ENCODE assay signal across 20 mouse cellular contexts in the genomic region with DNA sequence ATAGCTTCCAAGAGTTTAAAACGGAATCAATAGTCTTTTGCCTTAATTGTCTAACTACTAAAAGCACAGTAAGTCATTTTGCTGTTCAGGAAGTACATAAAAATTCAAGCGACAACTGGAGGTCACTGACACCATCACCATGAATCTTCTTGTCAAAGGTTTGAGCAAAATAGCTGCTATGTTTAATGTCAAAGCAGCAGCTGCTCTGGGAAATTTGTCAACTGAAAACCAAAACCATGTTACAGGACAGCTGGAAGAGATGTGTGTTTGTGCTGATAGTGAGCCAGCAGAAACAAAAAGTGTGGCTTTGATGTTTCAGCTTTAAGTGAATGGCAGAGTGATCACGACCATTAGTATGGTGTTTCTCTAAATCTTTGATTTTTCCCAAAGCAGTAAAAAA.
DNase-seq lines count a peak whose midpoint lies in the region; ATAC-seq and TF ChIP-seq lines count a peak whose summit lies in the region.
"Had no signal": no experiment of that assay in that cellular context is flagged by ENCODE, and none has a peak within 500 bp of the region (broad histone marks: within the 10 kb centered on the region; RNA-seq: fewer than 3 reads in every experiment).

No protein-coding gene starts in this region.

- no peak for ATAC-seq in kidney, postnatal 0 days (replicated peaks; ENCODE audit: low FRiP score, low read depth)
- ATAC-seq: forebrain, embryonic 16.5 days; hindbrain, postnatal 0 days; Patski had no signal

- 19% methylated on average over 3 of the region's 3 CpGs for WGBS in kidney, postnatal 0 days

- no peak for TF ChIP-seq POLR2A in brain, embryonic 14.5 days (IDR thresholded peaks at IDR 0.05; ENCODE audit: borderline replicate concordance, extremely low read depth, insufficient read depth, insufficient read length, poor library complexity, severe bottlenecking)

- peak; percentile 3 for DNase-seq in kidney, adult 9 months
- DNase-seq in kidney, adult 8-10 months, result no peak
- peak; percentile 12 for DNase-seq in brain, embryonic 14.5 days (ENCODE audit: low read depth)
- DNase-seq in kidney, postnatal 0 days (ENCODE audit: low spot score), result peak; percentile 75
- DNase-seq in skeletal muscle tissue, adult 2 months (ENCODE audit: low read depth, low spot score), result peak; percentile 0
- no peak for DNase-seq in ovary, postnatal 10 days (ENCODE audit: low spot score)
- DNase-seq in left cerebral cortex, adult 11 months (ENCODE audit: low spot score), result no peak
- DNase-seq: cerebellum, adult 11 months; cerebellum, postnatal 14 days; gastrocnemius, adult 2 months; heart, adult 11 months; lung, postnatal 14 days; thymus, postnatal 14 days had no signal

- no peaks in the 10 kb centered on the region for H3K9me3 ChIP-seq in kidney, postnatal 0 days (replicated peaks; ENCODE audit: low read length)
- H3K9me3 ChIP-seq: embryonic facial prominence, embryonic 12.5 days; heart, embryonic 15.5 days; limb, embryonic 12.5 days had no signal

- H3K4me3 ChIP-seq in kidney, postnatal 0 days (replicated peaks; ENCODE audit: low read depth, low read length), result no peak overlapping the region
- H3K4me3 ChIP-seq: embryonic facial prominence, embryonic 12.5 days; gastrocnemius, adult 2 months; heart, embryonic 15.5 days; limb, embryonic 12.5 days had no signal

- no peaks in the 10 kb centered on the region for H3K36me3 ChIP-seq in kidney, postnatal 0 days (ENCODE audit: insufficient read depth, low read length)
- H3K36me3 ChIP-seq: embryonic facial prominence, embryonic 12.5 days; heart, embryonic 15.5 days; limb, embryonic 12.5 days had no signal

- no peaks in the 10 kb centered on the region for H3K4me1 ChIP-seq in kidney, postnatal 0 days (replicated peaks; ENCODE audit: insufficient read depth, low read length)
- H3K4me1 ChIP-seq: embryonic facial prominence, embryonic 12.5 days; heart, embryonic 15.5 days; limb, embryonic 12.5 days had no signal

- no peaks in the 10 kb centered on the region for H3K27me3 ChIP-seq in kidney, postnatal 0 days (ENCODE audit: insufficient read depth, low read length)
- H3K27me3 ChIP-seq: embryonic facial prominence, embryonic 12.5 days; heart, embryonic 15.5 days; limb, embryonic 12.5 days had no signal

- no peak overlapping the region for H3K4me2 ChIP-seq in kidney, postnatal 0 days (ENCODE audit: low read length)
- H3K4me2 ChIP-seq: embryonic facial prominence, embryonic 12.5 days; heart, embryonic 15.5 days; limb, embryonic 12.5 days had no signal

- no peak overlapping the region for H3K9ac ChIP-seq in kidney, postnatal 0 days (ENCODE audit: low read depth, low read length)
- H3K9ac ChIP-seq: embryonic facial prominence, embryonic 12.5 days; heart, embryonic 15.5 days; limb, embryonic 12.5 days; liver, embryonic 14.5 days had no signal

- TF ChIP-seq CTCF in brain, embryonic 14.5 days (IDR thresholded peaks at IDR 0.05; ENCODE audit: borderline replicate concordance, extremely low read depth, insufficient read depth, insufficient read length), result no peak
- TF ChIP-seq CTCF in kidney, postnatal 0 days (IDR thresholded peaks at IDR 0.05; ENCODE audit: low read depth), result no peak

- H3K27ac ChIP-seq in kidney, postnatal 0 days, result no peak overlapping the region
- H3K27ac ChIP-seq: embryonic facial prominence, embryonic 12.5 days; gastrocnemius, adult 2 months; heart, embryonic 15.5 days; hindbrain, postnatal 0 days; limb, embryonic 12.5 days; liver, embryonic 14.5 days had no signal

Comparison
In these comparisons a context has a peak if more than half of its experiments do, and no peak if none do; other contexts are left out.
1. DNase-seq: peak in kidney, adult 9 months (single experiment), brain, embryonic 14.5 days (single experiment), kidney, postnatal 0 days (single experiment) and skeletal muscle tissue, adult 2 months (single experiment); none in kidney, adult 8-10 months (0 of 2), ovary, postnatal 10 days (single experiment) and left cerebral cortex, adult 11 months (single experiment).